Mouse (Mus musculus): ENCODE measurements around the gene Ctsf. TPM values are rescaled to one million over a fixed set of nuclear protein-coding genes. Genes with fewer than 3 reads are reported as not detected.

Gene Ctsf
- total RNA-seq, 2 experiments from 2014 or later, result 69.5 to 76.3 TPM

DNA sequence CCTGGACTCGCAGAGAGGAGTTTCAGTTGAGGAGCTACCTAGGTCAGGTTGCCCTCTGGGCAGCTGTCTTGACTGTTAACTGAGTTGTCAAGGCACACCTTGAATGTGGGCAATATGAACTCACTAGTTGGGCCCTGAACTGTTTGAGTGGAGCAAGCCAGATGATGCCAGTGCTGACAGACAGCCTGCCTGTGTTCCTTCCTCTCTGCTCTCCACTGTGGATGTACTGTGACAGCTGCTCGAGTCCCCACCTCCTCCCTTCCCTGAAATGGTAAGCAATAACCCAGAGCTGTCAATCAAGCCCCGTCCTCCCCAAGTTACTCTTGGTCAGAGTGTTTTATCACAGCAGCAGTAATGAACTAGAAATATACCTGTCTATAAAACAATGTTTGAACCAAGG is 45.0 kb downstream of the Ctsf start:
- intact Hi-C loops (cut with DNase I), result no loop called here
- DNase-seq, result no peak

DNA sequence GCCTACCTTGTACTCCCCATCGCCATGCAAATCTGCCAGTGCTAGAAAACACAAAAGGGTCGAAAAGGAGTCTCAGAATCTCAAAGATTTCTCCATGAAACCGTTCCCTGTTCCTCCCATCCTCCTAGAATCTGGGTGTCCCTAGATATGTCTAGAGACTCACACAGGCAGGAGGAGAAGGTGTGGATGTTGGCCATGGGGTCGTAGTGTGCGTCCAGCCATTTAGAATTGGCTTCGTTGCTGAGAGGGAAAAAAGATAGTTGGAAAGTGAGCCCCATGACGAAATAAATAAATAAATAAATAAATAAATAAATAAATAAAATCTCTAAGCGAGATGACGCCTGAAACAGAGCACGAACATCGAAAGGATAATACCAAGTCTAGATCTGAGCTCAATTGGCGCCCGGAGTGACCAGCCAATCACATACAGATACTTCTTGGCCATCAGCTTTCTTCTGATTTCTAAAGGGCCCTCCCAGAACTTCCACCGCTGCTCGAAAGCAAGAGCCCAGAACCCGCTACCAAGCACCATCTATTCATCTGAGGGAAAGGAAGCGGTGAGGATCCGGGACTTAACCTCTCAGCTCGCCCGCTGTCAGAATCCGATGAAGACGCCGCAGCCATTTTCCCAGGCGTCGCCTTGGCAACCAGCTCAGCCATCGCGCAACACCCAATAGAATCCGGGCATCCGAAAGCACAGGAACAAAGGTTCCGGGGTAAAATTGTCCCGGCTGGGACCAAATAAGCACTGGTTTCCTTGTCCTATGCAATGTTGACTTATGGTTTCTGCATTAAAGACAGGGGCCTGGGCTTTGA is 51.3 kb downstream of the Ctsf start, which contains the start of gene Bbs1:
TSS of gene Bbs1 (minus strand) at position 650 of the 816 bp plus-strand sequence.
- DNase-seq, result peak; percentile 78 to 88
- intact Hi-C loops (cut with DNase I), result loop anchor here (5.0 kb wide), 2 partner anchors 149 to 279 kb away; partner anchors contain the start of genes Rbm4b and Rce1

DNA sequence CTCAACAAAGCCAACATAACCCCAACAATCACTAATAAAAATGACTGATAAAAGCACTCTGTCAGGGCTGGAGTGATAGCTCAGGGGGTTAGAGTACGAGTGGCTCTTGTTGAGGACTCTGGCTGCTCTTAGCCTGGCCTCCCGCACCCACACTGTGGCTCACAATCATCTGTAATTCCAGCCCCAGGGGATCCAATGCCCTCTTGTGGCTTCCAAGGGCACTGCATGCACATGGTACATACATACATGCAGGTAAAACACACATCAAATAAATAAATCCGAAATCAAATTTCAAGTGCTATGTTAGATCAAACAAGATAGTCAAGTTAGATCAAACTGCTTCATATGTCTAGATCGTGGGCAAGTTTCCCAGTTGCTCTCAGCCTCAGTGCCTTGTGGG is 53.2 kb downstream of the Ctsf start:
- DNase-seq, result peak in 1 of 2 experiments; percentile 23
- intact Hi-C loops (cut with DNase I), result loop anchor here (5.0 kb wide), 2 partner anchors 151 to 281 kb away; partner anchors contain the start of genes Rbm4b and Rce1

DNA sequence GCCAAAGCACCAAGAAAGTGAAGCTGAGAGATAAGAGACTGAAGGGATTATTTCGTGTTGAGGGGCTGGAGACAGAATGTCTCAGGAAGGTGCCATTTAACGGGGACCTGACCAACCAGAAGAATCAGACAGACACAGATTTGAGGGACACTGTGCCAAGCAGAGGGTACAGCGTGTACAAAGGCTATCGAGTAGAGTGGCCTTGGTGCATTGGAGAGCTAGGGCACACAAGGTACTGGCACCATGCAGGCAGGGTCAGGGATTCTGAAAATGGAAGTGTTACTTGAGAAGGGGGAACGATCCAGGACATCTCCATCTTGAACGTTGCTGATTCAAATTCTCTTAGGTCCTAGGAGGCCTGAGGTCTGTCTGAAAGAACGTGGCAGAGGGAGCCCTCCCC is 54.4 kb downstream of the Ctsf start:
- intact Hi-C loops (cut with DNase I), result loop anchor here (5.0 kb wide), 2 partner anchors 152 to 282 kb away; partner anchors contain the start of genes Rbm4b and Rce1
- no peak for DNase-seq

Other genes starting within 250 kb of the Ctsf start
- gene Lrfn4, start 239.5 kb upstream of the Ctsf start, total RNA-seq (2021), result 10 to 100 TPM; 10.0 to 11.5 TPM
- 10 to 100 TPM; 10.6 to 12.4 TPM for gene Rce1, start 229.5 kb upstream of the Ctsf start, total RNA-seq (2021)
- gene Gm960, start 156.5 kb upstream of the Ctsf start, total RNA-seq (2021), result not detected
- under 1 TPM; 0.15 to 0.22 TPM for gene Sptbn2, start 144.0 kb upstream of the Ctsf start, total RNA-seq (2021)
- 1 to 10 TPM; 5.8 to 6.3 TPM for gene Rbm4b, start 98.6 kb upstream of the Ctsf start, total RNA-seq (2021)
- gene Rbm4, start 61.2 kb upstream of the Ctsf start, total RNA-seq (2021), result 10 to 100 TPM; 41.4 to 48.7 TPM
- 10 to 100 TPM; 21.1 to 24.7 TPM for gene Gm21992, start 43.5 kb upstream of the Ctsf start, total RNA-seq (2021)
- gene Rbm14, start 43.5 kb upstream of the Ctsf start, total RNA-seq (2021), result 10 to 100 TPM; 25.3 to 32.3 TPM
- gene Ccs, start 15.8 kb upstream of the Ctsf start, total RNA-seq (2021), result 10 to 100 TPM; 29.3 to 29.9 TPM
- gene Ccdc87, start 15.8 kb upstream of the Ctsf start, total RNA-seq (2021), result not detected
- gene Actn3, start 22.8 kb downstream of the Ctsf start, total RNA-seq (2021), result under 1 TPM; 0.39 to 0.88 TPM
- gene Zdhhc24, start 23.5 kb downstream of the Ctsf start, total RNA-seq (2021), result 1 to 10 TPM; 4.3 to 4.6 TPM
- gene Bbs1, start 51.5 kb downstream of the Ctsf start, total RNA-seq (2021), result 1 to 10 TPM; 3.3 to 3.9 TPM
- 10 to 100 TPM; 25.4 to 26.0 TPM for gene Dpp3, start 73.2 kb downstream of the Ctsf start, total RNA-seq (2021)
- 1 to 10 TPM in 1 of 2 experiments, under 1 TPM in 1; 0.73 to 1.1 TPM for gene Peli3, start 88.0 kb downstream of the Ctsf start, total RNA-seq (2021)
- gene Mrpl11, start 107.0 kb downstream of the Ctsf start, total RNA-seq (2021), result 10 to 100 TPM; 54.4 to 59.0 TPM
- not detected for gene Npas4, start 135.2 kb downstream of the Ctsf start, total RNA-seq (2021)
- 10 to 100 TPM; 15.2 to 15.3 TPM for gene Slc29a2, start 168.7 kb downstream of the Ctsf start, total RNA-seq (2021)
- gene B4gat1, start 183.7 kb downstream of the Ctsf start, total RNA-seq (2021), result 10 to 100 TPM; 40.8 to 44.4 TPM
- gene AC124502.3, start 183.8 kb downstream of the Ctsf start, total RNA-seq (2021), result 1 to 10 TPM in 1 of 2 experiments, under 1 TPM in 1; 0.98 to 1.8 TPM
- gene Brms1, start 186.2 kb downstream of the Ctsf start, total RNA-seq (2021), result 10 to 100 TPM; 12.9 to 14.8 TPM
- gene Rin1, start 195.4 kb downstream of the Ctsf start, total RNA-seq (2021), result 1 to 10 TPM; 1.8 TPM
- gene Cd248, start 212.9 kb downstream of the Ctsf start, total RNA-seq (2021), result 10 to 100 TPM; 21.3 to 23.9 TPM
- 1 to 10 TPM; 2.7 to 2.8 TPM for gene Tmem151a, start 230.4 kb downstream of the Ctsf start, total RNA-seq (2021)
- gene Yif1a, start 233.4 kb downstream of the Ctsf start, total RNA-seq (2021), result 10 to 100 TPM; 70.4 to 70.8 TPM
- under 1 TPM in 1 of 2 experiments, not detected in 1; 0.63 TPM for gene Cnih2, start 243.4 kb downstream of the Ctsf start, total RNA-seq (2021)